Mouse (Mus musculus): Measurements from ENCODE around the gene Ankmy1.

GRCm38 (mm10) chr1:92861503-92861902 is 41.2 kb downstream of the Ankmy1 start:
- TF ChIP-seq EP300 (IDR thresholded peaks at IDR 0.05; ENCODE audit: low read depth) (no peak), CTCF (IDR thresholded peaks at IDR 0.05; ENCODE audit: low read depth) (no peak)
